Mouse (Mus musculus): ENCODE measurements around the gene Zbtb20. TPM values are rescaled to one million over a fixed set of nuclear protein-coding genes. Genes with fewer than 3 reads are reported as not detected.
A peak's percentile ranks its signal among the peaks of the same experiment; 100 is the strongest.

The Zbtb20 gene
- polyA plus RNA-seq, 1 experiment from 2014 or later = 54.7 TPM

DNA sequence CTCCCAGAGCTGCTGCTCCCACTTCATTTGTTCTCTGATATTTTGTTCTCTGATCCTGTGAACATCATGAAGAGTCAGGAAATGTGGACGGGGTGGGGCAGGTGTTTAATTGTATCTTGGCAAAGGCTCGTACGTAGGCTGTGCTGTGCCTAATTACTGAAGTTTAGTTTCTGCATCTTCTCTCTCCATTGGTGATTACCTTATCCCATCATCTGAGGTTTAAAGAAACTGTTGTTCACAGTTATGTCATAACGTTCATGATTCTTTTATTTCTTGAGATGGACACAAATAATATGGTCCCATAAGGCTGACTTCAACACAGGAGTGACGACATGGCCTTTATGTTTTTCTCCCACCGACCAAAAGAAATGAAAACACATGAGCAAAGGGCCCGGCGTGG lies 582.1 kb downstream of the Zbtb20 start:
- no peaks in the 10 kb centered on the region for H3K27me3 ChIP-seq (ENCODE audit: control insufficient read depth, insufficient read depth, low read length)
- 80% methylated on average over 8 of the region's 8 CpGs for WGBS
- DNase-seq (ENCODE audit: low spot score) (no peak), ATAC-seq (replicated peaks; ENCODE audit: low FRiP score) (no peak)
- no peaks in the 10 kb centered on the region for H3K9me3 ChIP-seq (ENCODE audit: control insufficient read depth, low read length)
- no peaks in the 10 kb centered on the region for H3K36me3 ChIP-seq (ENCODE audit: control insufficient read depth, insufficient read depth, low read length)
- no peak overlapping the region for H3K4me2 ChIP-seq (ENCODE audit: low read depth, low read length, severe bottlenecking)
- no peak overlapping the region for H3K4me3 ChIP-seq (ENCODE audit: low read depth, low read length)
- H3K9ac ChIP-seq (ENCODE audit: low read length) = no peak overlapping the region
- no peak overlapping the region for H3K27ac ChIP-seq (ENCODE audit: low read depth, low read length)
- 0 out of 2 replicates have a peak, but pooled peaks cover 1% of the 10 kb centered on the region for H3K4me1 ChIP-seq (replicated peaks; ENCODE audit: control insufficient read depth, insufficient read depth, low read length)

DNA sequence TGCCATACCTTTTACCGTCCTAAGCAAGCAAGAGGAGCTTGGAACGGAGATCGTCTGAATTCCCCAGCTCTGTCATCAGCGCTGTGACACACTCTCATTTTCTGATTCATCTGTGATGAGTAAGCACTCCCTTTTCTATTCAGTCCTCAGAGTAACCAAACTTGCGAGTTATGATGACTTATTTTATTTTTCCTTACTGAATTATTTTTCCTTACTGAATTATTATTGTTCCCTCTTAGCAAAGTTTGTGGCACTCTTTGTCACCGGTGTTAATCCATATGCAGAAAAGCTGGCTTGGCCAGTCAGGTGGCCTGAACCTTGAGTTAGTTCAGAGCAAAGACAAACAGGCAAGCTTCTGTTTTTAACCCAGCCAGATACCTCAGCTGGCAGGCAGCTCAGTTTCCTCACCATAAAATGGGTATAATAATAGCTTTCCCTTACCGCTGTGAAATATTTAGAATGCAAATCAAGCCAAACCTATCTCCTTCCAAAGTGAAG lies 583.1 kb downstream of the Zbtb20 start:
- 77% methylated on average over 7 of the region's 7 CpGs for WGBS

DNA sequence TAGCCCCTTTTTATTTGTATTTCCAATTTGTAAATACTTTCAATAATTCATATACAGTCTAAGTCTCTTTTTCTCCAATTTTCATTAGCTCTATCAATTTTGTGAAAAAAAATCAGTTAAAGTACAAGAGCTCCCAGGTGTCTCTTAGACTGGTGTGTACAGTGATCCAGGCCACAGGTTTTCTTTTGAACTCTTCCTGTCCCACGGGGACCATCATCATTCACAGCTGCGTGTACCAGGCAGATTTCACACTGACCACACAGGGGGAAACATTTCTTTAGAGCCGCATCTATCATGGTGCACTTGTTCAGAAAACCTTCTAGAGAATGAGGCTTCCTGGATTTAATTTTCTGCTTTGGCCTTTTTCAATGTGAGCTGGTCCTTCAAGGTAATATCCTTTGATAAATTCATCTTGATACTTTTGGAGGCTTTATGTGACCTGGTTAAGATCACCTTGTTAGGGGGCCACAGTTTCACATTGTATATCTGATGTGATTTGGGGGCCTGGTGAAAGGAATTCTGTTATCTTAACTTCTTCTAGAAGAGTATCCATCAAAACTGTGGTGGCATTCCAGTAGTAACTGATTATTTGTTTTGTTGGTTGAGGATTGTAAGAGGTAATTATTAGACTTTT lies 586.2 kb downstream of the Zbtb20 start:
- H3K27ac ChIP-seq (ENCODE audit: low read depth, low read length) = no peak overlapping the region
- no peak for ATAC-seq (replicated peaks; ENCODE audit: low FRiP score)
- no peaks in the 10 kb centered on the region for H3K36me3 ChIP-seq (ENCODE audit: control insufficient read depth, insufficient read depth, low read length)
- peaks cover 11% of the 10 kb centered on the region; the same call in 1 of the 2 replicates for H3K4me1 ChIP-seq (replicated peaks; ENCODE audit: control insufficient read depth, insufficient read depth, low read length)
- H3K9ac ChIP-seq (ENCODE audit: low read length) = no peak overlapping the region
- H3K27me3 ChIP-seq (ENCODE audit: control insufficient read depth, insufficient read depth, low read length) = no peaks in the 10 kb centered on the region
- WGBS = 92% methylated on average over 3 of the region's 3 CpGs
- no peak for DNase-seq (ENCODE audit: low spot score)
- no peak overlapping the region for H3K4me2 ChIP-seq (ENCODE audit: low read depth, low read length, severe bottlenecking)
- H3K9me3 ChIP-seq (ENCODE audit: control insufficient read depth, low read length) = no peaks in the 10 kb centered on the region
- H3K4me3 ChIP-seq (ENCODE audit: low read depth, low read length) = no peak overlapping the region

More for the DNA sequence above, 583.1 kb downstream of the Zbtb20 start:
- H3K4me2 ChIP-seq (ENCODE audit: low read depth, low read length, severe bottlenecking) = no peak overlapping the region
- no peak overlapping the region for H3K27ac ChIP-seq (ENCODE audit: low read depth, low read length)
- H3K4me1 ChIP-seq (replicated peaks; ENCODE audit: control insufficient read depth, insufficient read depth, low read length) = peaks cover 4% of the 10 kb centered on the region; the same call in 1 of the 2 replicates
- H3K9ac ChIP-seq (ENCODE audit: low read length) = no peak overlapping the region
- ATAC-seq (replicated peaks; ENCODE audit: low FRiP score) (no peak), DNase-seq (ENCODE audit: low spot score) (no peak)
- H3K4me3 ChIP-seq (ENCODE audit: low read depth, low read length) = no peak overlapping the region
- H3K36me3 ChIP-seq (ENCODE audit: control insufficient read depth, insufficient read depth, low read length) = no peaks in the 10 kb centered on the region
- no peaks in the 10 kb centered on the region for H3K27me3 ChIP-seq (ENCODE audit: control insufficient read depth, insufficient read depth, low read length)
- no peaks in the 10 kb centered on the region for H3K9me3 ChIP-seq (ENCODE audit: control insufficient read depth, low read length)

DNA sequence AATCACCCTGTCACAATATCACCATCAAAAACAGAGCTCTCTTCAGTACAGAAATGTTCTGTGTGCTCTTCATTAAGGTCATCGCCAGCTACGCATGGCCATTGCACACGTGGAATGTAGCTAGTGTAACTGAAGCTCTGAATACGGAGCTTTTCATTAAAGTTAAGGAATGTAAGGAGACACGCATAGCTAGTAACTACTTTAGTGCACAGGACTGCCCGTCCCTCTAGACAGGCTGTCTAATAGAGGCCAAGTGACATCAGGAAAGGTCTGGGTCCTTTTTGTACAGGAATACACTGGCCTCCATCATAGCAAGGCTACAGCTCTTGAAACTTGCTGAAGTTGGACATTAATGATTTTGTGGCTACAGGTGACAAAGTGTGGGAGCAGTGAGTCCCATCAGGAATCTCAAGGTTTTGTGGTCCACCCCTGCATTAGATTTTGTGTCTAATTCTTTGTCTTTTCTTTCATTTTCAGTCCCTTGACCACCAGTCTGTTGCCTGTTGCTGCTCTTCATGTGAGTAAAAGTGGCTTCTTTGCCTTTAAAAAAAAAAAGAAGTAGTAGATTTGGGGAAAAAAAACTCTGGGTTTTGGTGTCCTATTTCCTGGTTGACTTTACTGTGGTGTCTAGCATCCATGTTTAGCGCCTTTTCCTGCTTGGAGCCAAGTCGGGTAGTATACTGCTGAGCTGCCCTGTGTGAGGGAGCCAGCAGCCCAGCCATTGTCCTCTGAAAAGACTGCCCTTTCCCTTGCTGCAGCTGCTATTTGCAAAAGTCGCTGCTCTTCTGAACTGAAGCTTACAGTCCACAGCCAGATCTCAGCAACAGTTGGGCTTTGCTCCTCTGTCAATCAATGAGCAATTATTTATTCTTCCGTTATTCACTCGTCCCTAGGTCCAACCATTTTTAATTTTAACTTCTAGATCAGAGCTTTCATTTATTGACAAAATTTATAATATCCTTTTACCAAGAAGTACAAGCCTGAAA lies 587.1 kb downstream of the Zbtb20 start:
- Histone ChIP-seq H3K9ac (ENCODE audit: low read length) (no peak overlapping the region; the same call in 1 of the 2 replicates), H3K4me2 (ENCODE audit: low read depth, low read length, severe bottlenecking) (no peak overlapping the region), H3K27me3 (ENCODE audit: control insufficient read depth, insufficient read depth, low read length) (no peaks in the 10 kb centered on the region), H3K36me3 (ENCODE audit: control insufficient read depth, insufficient read depth, low read length) (no peaks in the 10 kb centered on the region), H3K4me1 (replicated peaks; ENCODE audit: control insufficient read depth, insufficient read depth, low read length) (peaks cover 11% of the 10 kb centered on the region; the same call in 1 of the 2 replicates), H3K9me3 (ENCODE audit: control insufficient read depth, low read length) (no peaks in the 10 kb centered on the region), H3K27ac (ENCODE audit: low read depth, low read length) (no peak overlapping the region), H3K4me3 (ENCODE audit: low read depth, low read length) (no peak overlapping the region)
- DNase-seq (ENCODE audit: low spot score) (no peak), ATAC-seq (replicated peaks; ENCODE audit: low FRiP score) (0 out of 2 replicates have a peak, but pooled peaks have one; percentile 33)
- WGBS = 45% methylated on average over 11 of the region's 11 CpGs

DNA sequence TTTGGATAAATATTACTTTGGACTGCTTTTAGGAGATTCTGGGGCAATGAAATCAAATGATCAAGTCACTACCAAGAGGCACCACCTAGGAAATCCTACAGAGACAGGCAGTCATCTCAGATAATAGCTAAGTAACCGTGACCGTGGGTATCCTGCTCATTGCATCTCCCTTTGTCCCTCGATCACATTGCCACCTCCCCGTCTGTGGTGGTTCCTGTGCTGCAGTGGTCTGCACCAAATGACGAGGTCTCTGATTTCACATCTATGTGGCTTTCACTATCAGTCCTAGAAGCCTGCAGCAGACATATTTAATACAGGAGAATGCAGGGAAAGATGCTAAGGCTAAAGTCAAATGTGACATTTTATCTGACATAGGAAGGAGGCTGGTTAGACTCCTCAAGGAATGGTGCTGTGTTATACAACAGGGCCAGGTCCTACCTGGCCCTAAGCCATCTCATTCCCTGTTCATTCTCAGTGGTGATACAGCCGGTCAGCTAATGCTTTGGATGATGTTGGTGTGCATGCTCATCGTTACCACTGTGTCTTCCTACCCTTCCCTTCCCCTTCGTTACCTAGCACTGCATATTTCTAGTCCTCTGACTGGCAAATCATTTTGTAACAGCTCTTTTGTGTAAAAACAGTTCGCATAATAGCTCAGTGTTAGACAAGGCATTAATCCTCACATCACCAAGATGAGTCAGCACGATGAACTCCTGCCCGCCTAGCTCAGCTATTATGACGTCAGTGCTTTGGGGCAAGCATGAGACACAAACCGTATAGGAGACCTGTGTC lies 588.2 kb downstream of the Zbtb20 start:
- Histone ChIP-seq H3K4me2 (ENCODE audit: low read depth, low read length, severe bottlenecking) (no peak overlapping the region), H3K36me3 (ENCODE audit: control insufficient read depth, insufficient read depth, low read length) (no peaks in the 10 kb centered on the region), H3K4me3 (ENCODE audit: low read depth, low read length) (no peak overlapping the region), H3K4me1 (replicated peaks; ENCODE audit: control insufficient read depth, insufficient read depth, low read length) (peaks cover 11% of the 10 kb centered on the region; the same call in 1 of the 2 replicates), H3K9me3 (ENCODE audit: control insufficient read depth, low read length) (no peaks in the 10 kb centered on the region), H3K27me3 (ENCODE audit: control insufficient read depth, insufficient read depth, low read length) (no peaks in the 10 kb centered on the region), H3K27ac (ENCODE audit: low read depth, low read length) (no peak overlapping the region), H3K9ac (ENCODE audit: low read length) (no peak overlapping the region)
- 56% methylated on average over 13 of the region's 13 CpGs for WGBS
- no peak for DNase-seq (ENCODE audit: low spot score)
- ATAC-seq (replicated peaks; ENCODE audit: low FRiP score) = 0 out of 2 replicates have a peak, but pooled peaks have one; percentile 65

DNA sequence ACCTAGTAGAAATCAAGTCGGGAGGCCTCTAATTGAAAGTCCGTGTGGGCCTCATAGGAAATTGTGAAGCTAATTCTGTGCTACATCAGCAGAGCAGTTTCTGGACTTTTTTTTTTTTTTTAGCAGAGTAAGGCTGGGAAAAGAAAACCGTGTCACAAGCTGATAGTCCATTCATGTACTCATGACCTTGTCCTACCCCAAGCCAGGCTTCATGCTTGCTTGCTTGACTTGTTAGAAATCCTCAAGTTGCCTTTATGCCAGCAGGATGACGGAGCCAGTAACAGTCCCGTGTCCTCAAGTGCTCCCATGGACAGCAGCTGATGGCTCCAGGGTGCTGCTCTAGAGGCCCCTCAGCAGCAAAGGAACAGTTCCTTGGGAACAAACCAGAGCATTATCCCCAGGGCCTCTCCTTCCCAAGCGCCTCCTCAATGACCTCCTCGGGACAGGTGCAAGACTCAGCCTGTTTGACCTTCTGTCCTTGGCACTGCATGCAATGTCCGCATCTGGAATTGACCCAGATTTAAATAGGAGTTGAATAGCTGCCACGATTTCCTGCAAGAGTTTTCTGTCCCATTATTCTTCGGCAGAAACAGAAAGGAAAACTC lies 588.9 kb downstream of the Zbtb20 start:
- Histone ChIP-seq H3K27ac (ENCODE audit: low read depth, low read length) (no peak overlapping the region), H3K9ac (ENCODE audit: low read length) (no peak overlapping the region), H3K4me3 (ENCODE audit: low read depth, low read length) (no peak overlapping the region), H3K27me3 (ENCODE audit: control insufficient read depth, insufficient read depth, low read length) (no peaks in the 10 kb centered on the region), H3K4me1 (replicated peaks; ENCODE audit: control insufficient read depth, insufficient read depth, low read length) (peaks cover 11% of the 10 kb centered on the region; the same call in 1 of the 2 replicates), H3K9me3 (ENCODE audit: control insufficient read depth, low read length) (no peaks in the 10 kb centered on the region), H3K4me2 (ENCODE audit: low read depth, low read length, severe bottlenecking) (no peak overlapping the region), H3K36me3 (ENCODE audit: control insufficient read depth, insufficient read depth, low read length) (no peaks in the 10 kb centered on the region)
- DNase-seq (ENCODE audit: low spot score) = no peak
- ATAC-seq (replicated peaks; ENCODE audit: low FRiP score) = no peak
- WGBS = 76% methylated on average over 10 of the region's 10 CpGs

DNA sequence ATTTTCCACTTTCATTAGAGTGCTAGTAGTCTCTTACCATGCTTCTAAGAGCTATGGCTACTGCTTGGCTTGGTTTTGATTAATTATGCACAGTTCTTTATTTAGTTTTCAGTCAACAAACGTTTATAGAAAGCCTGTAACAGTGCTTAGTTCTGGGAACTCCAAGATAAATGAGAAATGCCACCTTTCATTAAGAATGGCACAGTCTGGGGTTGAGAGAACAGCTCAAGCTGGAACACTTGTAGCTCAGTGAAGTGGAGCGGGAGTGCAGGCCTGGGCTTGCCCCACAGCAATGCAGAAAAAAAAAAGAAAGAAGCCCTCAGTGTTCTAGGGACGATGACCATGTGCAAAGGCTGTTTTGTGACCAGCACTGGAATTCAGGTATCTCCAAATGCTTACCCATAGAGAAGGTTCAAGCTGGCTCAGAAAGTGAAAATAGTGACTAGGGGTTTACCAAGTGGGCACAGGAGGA lies 589.7 kb downstream of the Zbtb20 start:
- Histone ChIP-seq H3K4me2 (ENCODE audit: low read depth, low read length, severe bottlenecking) (no peak overlapping the region), H3K4me1 (replicated peaks; ENCODE audit: control insufficient read depth, insufficient read depth, low read length) (peaks cover 11% of the 10 kb centered on the region; the same call in 1 of the 2 replicates), H3K4me3 (ENCODE audit: low read depth, low read length) (no peak overlapping the region), H3K9ac (ENCODE audit: low read length) (no peak overlapping the region), H3K27ac (ENCODE audit: low read depth, low read length) (no peak overlapping the region), H3K9me3 (ENCODE audit: control insufficient read depth, low read length) (no peaks in the 10 kb centered on the region), H3K36me3 (ENCODE audit: control insufficient read depth, insufficient read depth, low read length) (no peaks in the 10 kb centered on the region), H3K27me3 (ENCODE audit: control insufficient read depth, insufficient read depth, low read length) (no peaks in the 10 kb centered on the region)
- 71% methylated on average over 3 of the region's 3 CpGs for WGBS
- no peak for DNase-seq (ENCODE audit: low spot score)
- no peak for ATAC-seq (replicated peaks; ENCODE audit: low FRiP score)

Data from forebrain, embryonic 11.5 days (tissue).